Mouse (Mus musculus) lung, postnatal 0 days (tissue): Measurements from ENCODE around the gene Serpina3f. TPM values are rescaled to one million over a fixed set of nuclear protein-coding genes. Genes with fewer than 3 reads are reported as not detected.

Source experiments
- ATAC-seq: fragments of 200-750 bp; cut with Nextera tagmentation; 2 replicates; pipeline ENCODE4 v1.8.0; 2017; ENCODE audit warnings: moderate library complexity
- DNase-seq: peaks from one replicate; pipeline ENCODE4 v3.0.0-alpha.2; 2016; ENCODE audit warnings: low spot score
- H3K27ac ChIP-seq: fragments of 300-500 bp; sonication (generic); 2 replicates; pipeline ENCODE4 v1.5.1; 2014; ENCODE audit warnings: antibody characterized with exemption, mild to moderate bottlenecking, low read length, mixed read lengths
- H3K27me3 ChIP-seq: fragments of 300-500 bp; sonication (generic); replicated peaks from 2 replicates; pipeline ENCODE4 v1.6.1; 2014; ENCODE audit warnings: low read length, mixed read lengths; ENCODE audit not compliant: insufficient read depth
- H3K36me3 ChIP-seq: fragments of 300-500 bp; sonication (generic); 2 replicates; pipeline ENCODE4 v1.6.1; 2014; ENCODE audit warnings: low read length, mixed read lengths; ENCODE audit not compliant: insufficient read depth
- H3K4me1 ChIP-seq: fragments of 300-500 bp; sonication (generic); 2 replicates; pipeline ENCODE4 v1.6.1; 2014; ENCODE audit warnings: antibody characterized with exemption, low read depth, low read length, mixed read lengths; ENCODE audit not compliant: insufficient read depth
- H3K4me2 ChIP-seq: fragments of 300-500 bp; sonication (generic); replicated peaks from 2 replicates; pipeline ENCODE4 v1.6.1; 2014; ENCODE audit warnings: low read depth, mild to moderate bottlenecking, low read length, moderate library complexity, mixed read lengths
- H3K4me3 ChIP-seq: fragments of 300-500 bp; sonication (generic); 2 replicates; pipeline ENCODE4 v1.5.1; 2014; ENCODE audit warnings: low read depth, low read length
- H3K9ac ChIP-seq: fragments of 300-500 bp; sonication (generic); replicated peaks from 2 replicates; pipeline ENCODE4 v1.6.1; 2014; ENCODE audit warnings: low read depth, mild to moderate bottlenecking
- H3K9me3 ChIP-seq: fragments of 300-500 bp; sonication (generic); 2 replicates; pipeline ENCODE4 v1.6.1; 2016; ENCODE audit warnings: low read length, mixed read lengths
- CTCF ChIP-seq: IDR thresholded peaks from 2 replicates; pipeline ENCODE4 v1.5.1; 2016; ENCODE audit warnings: antibody characterized with exemption, mild to moderate bottlenecking
- EP300 ChIP-seq: IDR thresholded peaks from 2 replicates; pipeline ENCODE4 v1.6.1; 2016; ENCODE audit warnings: antibody characterized with exemption, mild to moderate bottlenecking, control low read depth
- WGBS: fragments of 180-500 bp; shearing (Covaris S2); extraction: QIAGEN DNeasy Blood & Tissue Kit; methylation state at CpG from one replicate; pipeline ENCODE4 v1.1.7; 2014; 5-methylcytosine and 5-hydroxymethylcytosine counted together
- polyA plus RNA-seq: library from polyadenylated mRNA; unstranded; fragments of >200 nt; fragmentation: Nextera tagmentation; extraction: Ambion mirVana; gene quantifications from 2 replicates; pipeline ENCODE4 v1.2.1, GENCODE M21; 2015

Gene Serpina3f
- polyA plus RNA-seq, 1 experiment from 2014 or later = 0.99 TPM

GRCm38 (mm10) chr12:104266374-104266773, 52.0 kb downstream of the Serpina3f start:
- WGBS = 65% methylated on average over 3 of the region's 3 CpGs
- Histone ChIP-seq H3K4me2 (no peak overlapping the region), H3K4me3 (no peak overlapping the region), H3K4me1 (no peaks in the 10 kb centered on the region), H3K9me3 (no peaks in the 10 kb centered on the region), H3K9ac (no peak overlapping the region), H3K27me3 (no peaks in the 10 kb centered on the region), H3K36me3 (no peaks in the 10 kb centered on the region), H3K27ac (no peak overlapping the region)
- ATAC-seq = no peak
- DNase-seq = no peak
- no peak for TF ChIP-seq EP300
- TF ChIP-seq CTCF = no peak

Other genes starting within 250 kb of the Serpina3f start
- gene Serpina11, start 224.6 kb upstream of the Serpina3f start, polyA plus RNA-seq = not detected in 2 replicates
- gene Serpina9, start 200.8 kb upstream of the Serpina3f start, polyA plus RNA-seq = 0.32 and 0.89 TPM in 2 replicates
- 0.04 TPM in 1 of 2 replicates, not detected in the other for gene Serpina12, start 170.1 kb upstream of the Serpina3f start, polyA plus RNA-seq
- not detected in 2 replicates for gene Serpina5, start 113.4 kb upstream of the Serpina3f start, polyA plus RNA-seq
- not detected in 2 replicates for gene Serpina3a, start 101.8 kb upstream of the Serpina3f start, polyA plus RNA-seq
- not detected in 2 replicates for gene Serpina3b, start 86.5 kb upstream of the Serpina3f start, polyA plus RNA-seq
- gene Serpina3c, start 60.7 kb upstream of the Serpina3f start, polyA plus RNA-seq = 4.3 and 5.6 TPM in 2 replicates
- gene Serpina3g, start 21.7 kb downstream of the Serpina3f start, polyA plus RNA-seq = 27.1 and 33.7 TPM in 2 replicates
- gene Serpina3i, start 48.6 kb downstream of the Serpina3f start, polyA plus RNA-seq = 1.2 and 1.3 TPM in 2 replicates
- not detected in 2 replicates for gene Serpina3j, start 100.0 kb downstream of the Serpina3f start, polyA plus RNA-seq
- gene Serpina3k, start 123.9 kb downstream of the Serpina3f start, polyA plus RNA-seq = 0.06 and 0.07 TPM in 2 replicates
- gene Serpina3m, start 123.9 kb downstream of the Serpina3f start, polyA plus RNA-seq = not detected in 2 replicates
- 7.9 and 12.1 TPM in 2 replicates for gene Serpina3n, start 192.2 kb downstream of the Serpina3f start, polyA plus RNA-seq